Mouse (Mus musculus) forebrain, postnatal 0 days (tissue): Measurements from ENCODE around the gene Tbc1d2b. TPM values are rescaled to one million over a fixed set of nuclear protein-coding genes. Genes with fewer than 3 reads are reported as not detected.

Experiments
- ATAC-seq: fragments of 200-750 bp; cut with Nextera tagmentation; 2 replicates; pipeline ENCODE4 v1.8.0; 2017; ENCODE audit warnings: mild to moderate bottlenecking, moderate library complexity
- DNase-seq: peaks from one replicate; pipeline ENCODE4 v3.0.0-alpha.2; 2015
- H3K27ac ChIP-seq: fragments of 300-500 bp; sonication (generic); 2 replicates; pipeline ENCODE4 v1.5.1; 2014; ENCODE audit warnings: low read depth, mild to moderate bottlenecking, antibody characterized with exemption, low read length, moderate library complexity, mixed read lengths
- H3K27me3 ChIP-seq: fragments of 300-500 bp; sonication (generic); 2 replicates; pipeline ENCODE4 v1.6.1; 2014; ENCODE audit warnings: mild to moderate bottlenecking, low read length, mixed read lengths; ENCODE audit not compliant: insufficient read depth
- H3K36me3 ChIP-seq: fragments of 300-500 bp; sonication (generic); 2 replicates; pipeline ENCODE4 v1.6.1; 2014; ENCODE audit warnings: mild to moderate bottlenecking, moderate library complexity; ENCODE audit not compliant: insufficient read depth
- H3K4me1 ChIP-seq: fragments of 300-500 bp; sonication (generic); 2 replicates; pipeline ENCODE4 v1.6.1; 2014; ENCODE audit warnings: antibody characterized with exemption; ENCODE audit not compliant: insufficient read depth
- H3K4me2 ChIP-seq: fragments of 300-500 bp; sonication (generic); 2 replicates; pipeline ENCODE4 v1.6.1; 2014; ENCODE audit warnings: low read depth, mild to moderate bottlenecking, moderate library complexity
- H3K4me3 ChIP-seq: fragments of 300-500 bp; sonication (generic); 2 replicates; pipeline ENCODE4 v1.5.1; 2014; ENCODE audit warnings: low read depth, low read length, mixed read lengths
- H3K9ac ChIP-seq: fragments of 300-500 bp; sonication (generic); 2 replicates; pipeline ENCODE4 v1.6.1; 2014; ENCODE audit warnings: mild to moderate bottlenecking
- H3K9me3 ChIP-seq: fragments of 300-500 bp; sonication (generic); 2 replicates; pipeline ENCODE4 v1.6.1; 2016; ENCODE audit warnings: low read length
- CTCF ChIP-seq: sonication (generic); IDR thresholded peaks from 2 replicates; pipeline ENCODE4 v1.5.1; 2016; ENCODE audit warnings: antibody characterized with exemption, control low read depth, low read depth
- WGBS: fragments of 180-500 bp; shearing (Covaris S2); extraction: QIAGEN DNeasy Blood & Tissue Kit; methylation state at CpG from one replicate; pipeline ENCODE4 v1.1.7; 2014; 5-methylcytosine and 5-hydroxymethylcytosine counted together
- polyA plus RNA-seq: library from polyadenylated mRNA; unstranded; fragments of >200 nt; fragmentation: Nextera tagmentation; extraction: Ambion mirVana; gene quantifications from 2 replicates; pipeline ENCODE4 v1.2.1, GENCODE M21; 2015
- total RNA-seq: library from RNA; depleted of rRNA; stranded (reverse); fragments of >200 nt; gene quantifications from 2 replicates; pipeline ENCODE4 v1.2.3, GENCODE M21; 2014; rRNA removed

Gene Tbc1d2b
- total RNA-seq (13.5 and 16.7 TPM in 2 replicates), polyA plus RNA-seq (3.1 and 4.0 TPM in 2 replicates)

DNA sequence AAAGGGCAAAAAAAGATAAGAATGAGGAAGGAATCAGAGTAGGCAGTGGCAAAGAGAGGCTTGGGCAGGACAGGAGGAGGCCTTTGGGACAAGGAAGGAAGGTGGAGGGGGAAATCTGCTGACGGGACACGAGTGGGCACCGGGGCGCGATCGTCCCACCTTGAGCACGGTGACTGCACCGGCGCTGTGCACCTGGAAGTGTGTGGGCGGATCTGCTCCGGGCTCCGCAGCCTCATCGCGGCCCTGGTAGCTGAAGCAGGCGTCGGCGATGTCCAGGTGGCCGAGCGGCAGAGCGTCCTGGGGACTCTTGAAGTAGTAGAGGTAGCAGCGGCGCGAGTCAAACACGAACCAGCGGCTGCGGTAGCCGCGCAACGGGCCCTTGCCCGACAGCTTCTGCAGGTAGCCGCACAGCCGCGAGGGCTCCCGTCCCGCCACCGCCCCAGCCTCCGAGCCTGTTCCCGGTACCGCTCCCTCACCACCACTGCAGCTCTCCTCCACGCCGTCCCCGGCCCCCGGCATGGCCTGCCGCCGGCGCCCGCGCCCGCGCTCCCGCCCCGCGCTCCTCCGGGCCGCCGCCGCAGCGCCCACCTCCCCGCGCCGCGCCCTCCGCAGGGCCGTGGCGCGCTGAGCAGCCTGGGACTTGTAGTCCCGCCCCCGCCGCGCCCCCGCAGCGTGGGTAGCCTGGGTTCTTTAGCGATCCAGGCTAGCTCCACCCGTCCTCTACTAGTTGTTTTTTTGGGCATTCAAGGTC is at the start of gene Tbc1d2b:
Gene Tbc1d2b (minus strand): TSS at position 612 of the 751 bp plus-strand sequence.
- Histone ChIP-seq H3K9ac (peak within 1 kb of the TSS; percentile 81), H3K36me3 (no peaks in the 10 kb centered on the region), H3K4me2 (peak within 1 kb of the TSS; percentile 88), H3K4me3 (peak within 1 kb of the TSS; percentile 83), H3K27me3 (no peaks in the 10 kb centered on the region), H3K27ac (0 out of 2 replicates have a peak within 1 kb of the TSS, but pooled peaks have one; percentile 40), H3K9me3 (no peaks in the 10 kb centered on the region), H3K4me1 (peaks cover 9% of the 10 kb centered on the region)
- TF ChIP-seq CTCF: no peak; the same call in 1 of the 2 replicates
- ATAC-seq (peak; percentile 95), DNase-seq (peak; percentile 73)
- under 1% methylated on average over 68 of the region's 74 CpGs for WGBS

GRCm38 (mm10) chr9:90316300-90316699 is 45.7 kb upstream of the Tbc1d2b start:
- Histone ChIP-seq H3K9ac (no peak overlapping the region), H3K4me2 (no peak overlapping the region), H3K36me3 (no peaks in the 10 kb centered on the region), H3K4me3 (no peak overlapping the region), H3K27ac (no peak overlapping the region), H3K27me3 (no peaks in the 10 kb centered on the region), H3K9me3 (no peaks in the 10 kb centered on the region), H3K4me1 (no peaks in the 10 kb centered on the region)
- DNase-seq (peak; percentile 36), ATAC-seq (peak; percentile 73)
- WGBS: 69% methylated on average over 5 of the region's 5 CpGs
- peak; percentile 57 for TF ChIP-seq CTCF

- TF ChIP-seq CTCF: no peak
- DNase-seq (no peak), ATAC-seq (no peak)
- no peaks in the 10 kb centered on the region for H3K4me1 ChIP-seq
- no peak overlapping the region for H3K4me2 ChIP-seq
- no peak overlapping the region for H3K4me3 ChIP-seq
- no peaks in the 10 kb centered on the region for H3K36me3 ChIP-seq
- no peaks in the 10 kb centered on the region for H3K27me3 ChIP-seq
- H3K9ac ChIP-seq: no peak overlapping the region
- no peak overlapping the region for H3K27ac ChIP-seq
- H3K9me3 ChIP-seq: no peaks in the 10 kb centered on the region
- WGBS: 90% methylated on average over 11 of the region's 11 CpGs
Observed at GRCm38 (mm10) chr9:90315662-90316061, 45.1 kb upstream of the Tbc1d2b start.

DNA sequence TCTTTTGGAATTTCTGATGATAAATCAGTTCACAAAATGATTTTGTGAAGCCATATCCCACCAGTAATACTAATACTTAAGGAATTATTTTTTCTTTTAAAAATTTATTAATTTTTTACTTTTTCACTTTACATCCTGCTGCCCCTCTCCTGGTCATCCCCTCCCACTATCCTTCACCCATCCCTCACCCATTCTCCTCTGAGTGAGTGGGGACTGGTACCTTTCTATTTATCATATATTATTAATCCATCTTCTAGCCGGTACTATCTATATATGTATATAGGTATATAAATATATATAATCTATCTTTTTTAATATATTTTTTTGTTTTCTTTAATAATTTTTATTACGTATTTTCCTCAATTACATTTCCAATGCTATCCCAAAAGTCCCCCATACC is 33.6 kb upstream of the Tbc1d2b start:
- 93% methylated on average over 2 of the region's 2 CpGs for WGBS
- H3K27ac ChIP-seq: no peak overlapping the region

GRCm38 (mm10) chr9:90303101-90303835 is 32.7 kb upstream of the Tbc1d2b start:
- no peaks in the 10 kb centered on the region for H3K36me3 ChIP-seq
- WGBS: 67% methylated on average over 2 of the region's 2 CpGs
- H3K4me1 ChIP-seq: no peaks in the 10 kb centered on the region
- H3K27me3 ChIP-seq: no peaks in the 10 kb centered on the region
- no peak overlapping the region for H3K27ac ChIP-seq
- H3K4me2 ChIP-seq: no peak overlapping the region
- ATAC-seq (no peak), DNase-seq (no peak)
- no peak overlapping the region for H3K9ac ChIP-seq
- H3K4me3 ChIP-seq: no peak overlapping the region
- no peaks in the 10 kb centered on the region for H3K9me3 ChIP-seq
- TF ChIP-seq CTCF: no peak

More for the DNA sequence above, 33.6 kb upstream of the Tbc1d2b start:
- DNase-seq (no peak), ATAC-seq (no peak)
- no peak overlapping the region for H3K9ac ChIP-seq
- TF ChIP-seq CTCF: no peak
- no peaks in the 10 kb centered on the region for H3K9me3 ChIP-seq
- H3K4me2 ChIP-seq: no peak overlapping the region
- no peaks in the 10 kb centered on the region for H3K27me3 ChIP-seq
- H3K36me3 ChIP-seq: no peaks in the 10 kb centered on the region
- no peak overlapping the region for H3K4me3 ChIP-seq
- H3K4me1 ChIP-seq: no peaks in the 10 kb centered on the region

GRCm38 (mm10) chr9:90302670-90303069 is 32.1 kb upstream of the Tbc1d2b start:
- H3K27me3 ChIP-seq: no peaks in the 10 kb centered on the region
- no peaks in the 10 kb centered on the region for H3K9me3 ChIP-seq
- no peak overlapping the region for H3K27ac ChIP-seq
- no peak for ATAC-seq
- no peaks in the 10 kb centered on the region for H3K36me3 ChIP-seq
- no peak overlapping the region for H3K4me2 ChIP-seq
- no peaks in the 10 kb centered on the region for H3K4me1 ChIP-seq
- no peak for TF ChIP-seq CTCF
- H3K4me3 ChIP-seq: no peak overlapping the region
- no peak for DNase-seq
- 85% methylated on average over 4 of the region's 4 CpGs for WGBS
- no peak overlapping the region for H3K9ac ChIP-seq
